Mouse (Mus musculus): Measurements from ENCODE around the gene Gpsm2.

DNA sequence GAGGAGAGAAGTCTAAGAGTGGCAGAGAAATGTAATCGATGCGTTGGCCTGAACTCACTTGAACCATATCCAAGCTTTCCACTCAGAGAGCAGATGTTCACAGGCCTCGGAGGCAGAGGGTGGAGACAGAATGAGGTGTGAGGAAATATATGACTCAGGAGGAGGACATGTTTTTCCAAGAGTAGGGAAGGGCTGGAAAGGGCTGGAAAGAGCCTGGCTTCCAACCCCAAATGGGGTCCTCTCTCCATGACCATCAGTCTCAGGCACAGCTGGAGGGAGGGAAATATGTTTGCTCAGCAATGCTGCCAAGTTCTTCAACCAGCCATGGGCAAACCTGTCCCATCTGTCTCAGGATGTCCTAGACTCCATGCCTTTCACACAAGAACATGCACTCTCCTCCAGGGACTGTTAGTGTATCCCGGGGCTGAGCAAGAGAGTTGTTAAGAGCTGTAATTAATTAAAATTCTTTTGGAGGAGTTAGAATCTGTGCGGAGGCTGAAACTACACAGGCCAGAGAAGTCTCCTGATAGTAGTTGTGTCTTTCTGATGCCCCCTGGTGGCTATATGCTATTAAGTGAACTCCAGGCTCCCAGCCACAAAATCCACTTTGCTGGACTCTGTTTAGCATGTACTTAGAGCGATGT is 48.7 kb upstream of the Gpsm2 start:
- TF ChIP-seq CTCF (IDR thresholded peaks at IDR 0.05; ENCODE audit: low read depth, low read length) (no peak), EP300 (IDR thresholded peaks at IDR 0.05; ENCODE audit: insufficient read depth, low read depth, low read length) (no peak), POLR2A (IDR thresholded peaks at IDR 0.05; ENCODE audit: insufficient read depth, low read length) (no peak)

Measured in ES-Bruce4 (cell line).